Mouse (Mus musculus) MEL (cell line): ENCODE measurements around the gene Pdcd11. TPM values are rescaled to one million over a fixed set of nuclear protein-coding genes. Genes with fewer than 3 reads are reported as not detected.
A peak's percentile ranks its signal among the peaks of the same experiment; 100 is the strongest.

Source experiments
- DNase-seq: peaks from one replicate; pipeline ENCODE4 v3.0.0; 2011; ENCODE audit warnings: low read depth, low spot score
- H3K27ac ChIP-seq: 2 replicates; pipeline ENCODE4 v1.5.1; 2012; ENCODE audit warnings: low read depth, mild to moderate bottlenecking, control low read depth, low read length, moderate library complexity; ENCODE audit not compliant: control insufficient read depth
- H3K27me3 ChIP-seq, 2 experiments: fragments of 150-350 bp in 1 of 2; sonication (generic) in 1 of 2; 2 replicates each; pipeline ENCODE4 v1.6.1; 2012; ENCODE audit warnings: low read length in 2 of 2, mild to moderate bottlenecking in 2 of 2, improper control_type of control experiment in 1 of 2, moderate library complexity in 1 of 2; ENCODE audit not compliant: insufficient read depth in 2 of 2, control insufficient read depth in 1 of 2
- H3K36me3 ChIP-seq, 2 experiments: 2 replicates each; pipeline ENCODE4 v1.6.1; 2012 to 2014; ENCODE audit warnings: low read length in 2 of 2, improper control_type of control experiment in 1 of 2, inconsistent platforms in 1 of 2, mild to moderate bottlenecking in 1 of 2; ENCODE audit not compliant: insufficient read depth in 2 of 2, control insufficient read depth in 1 of 2
- H3K4me1 ChIP-seq, 2 experiments: fragments of 150-350 bp in 1 of 2; sonication (generic) in 1 of 2; 2 replicates each; pipeline ENCODE4 v1.6.1; 2012; ENCODE audit warnings: low read length in 2 of 2, improper control_type of control experiment in 1 of 2, mild to moderate bottlenecking in 1 of 2; ENCODE audit not compliant: insufficient read depth in 2 of 2, control insufficient read depth in 1 of 2
- H3K4me3 ChIP-seq, 2 experiments: fragments of 150-350 bp in 1 of 2; sonication (generic) in 1 of 2; 2 replicates each; pipeline ENCODE4 v1.5.1; 2012; ENCODE audit warnings: low read depth in 2 of 2, low read length in 2 of 2, mild to moderate bottlenecking in 2 of 2, moderate library complexity in 2 of 2, control low read depth in 1 of 2, improper control_type of control experiment in 1 of 2; ENCODE audit not compliant: control insufficient read depth in 1 of 2, insufficient read depth in 1 of 2
- H3K79me2 ChIP-seq: 2 replicates; pipeline ENCODE4 v1.6.1; 2012; ENCODE audit warnings: mild to moderate bottlenecking, low read length, moderate library complexity; ENCODE audit not compliant: control insufficient read depth, poor library complexity, insufficient read depth
- H3K9ac ChIP-seq: 2 replicates; pipeline ENCODE4 v1.6.1; 2012; ENCODE audit warnings: low read depth, mild to moderate bottlenecking, control low read depth, low read length, moderate library complexity; ENCODE audit not compliant: control insufficient read depth, poor library complexity, severe bottlenecking
- H3K9me3 ChIP-seq: fragments of 150-350 bp; sonication (generic); replicated peaks from 2 replicates; pipeline ENCODE4 v1.6.1; 2012; ENCODE audit warnings: mild to moderate bottlenecking, low read length, improper control_type of control experiment, moderate library complexity; ENCODE audit not compliant: insufficient read depth
- BHLHE40 ChIP-seq: IDR thresholded peaks from 2 replicates; pipeline ENCODE4 v1.6.1; 2012; ENCODE audit warnings: low read depth, mild to moderate bottlenecking, inconsistent platforms, low read length, improper control_type of control experiment, borderline replicate concordance
- CHD1 ChIP-seq: IDR thresholded peaks from 2 replicates; pipeline ENCODE4 v1.6.1; 2012; ENCODE audit warnings: low read depth, mild to moderate bottlenecking, inconsistent platforms, low read length, improper control_type of control experiment
- CHD2 ChIP-seq: IDR thresholded peaks from 2 replicates; pipeline ENCODE4 v1.6.1; 2011; ENCODE audit warnings: low read length, improper control_type of control experiment
- CTCF ChIP-seq, 3 experiments: IDR thresholded peaks in 2 of 3; conservative IDR thresholded peaks in 1 of 3; 2 replicates each; pipeline ENCODE4 v1.5.1; 2011 to 2012; ENCODE audit warnings: low read length in 3 of 3, low read depth in 2 of 3, mild to moderate bottlenecking in 2 of 3, improper control_type of control experiment in 1 of 3, inconsistent platforms in 1 of 3, mixed read lengths in 1 of 3, moderate library complexity in 1 of 3; ENCODE audit not compliant: control insufficient read depth in 1 of 3, insufficient read depth in 1 of 3, poor library complexity in 1 of 3, severe bottlenecking in 1 of 3
- E2F4 ChIP-seq: IDR thresholded peaks from 2 replicates; pipeline ENCODE4 v1.6.1; 2011; ENCODE audit warnings: low read depth, low read length, improper control_type of control experiment, borderline replicate concordance
- ELF1 ChIP-seq: IDR thresholded peaks from 2 replicates; pipeline ENCODE4 v1.6.1; 2014; ENCODE audit warnings: low read depth, mild to moderate bottlenecking, inconsistent platforms, low read length, improper control_type of control experiment, moderate library complexity
- EP300 ChIP-seq, 2 experiments: IDR thresholded peaks; 2 replicates each; pipeline ENCODE4 v1.6.1; 2011; ENCODE audit warnings: improper control_type of control experiment in 2 of 2, low read length in 2 of 2, low read depth in 1 of 2, mild to moderate bottlenecking in 1 of 2
- ETS1 ChIP-seq: IDR thresholded peaks from 2 replicates; pipeline ENCODE4 v1.6.1; 2012; ENCODE audit warnings: low read depth, mild to moderate bottlenecking, inconsistent platforms, low read length, improper control_type of control experiment, moderate library complexity
- GABPA ChIP-seq: IDR thresholded peaks from 2 replicates; pipeline ENCODE4 v1.6.1; 2012; ENCODE audit warnings: low read depth, mild to moderate bottlenecking, inconsistent platforms, low read length, improper control_type of control experiment, moderate library complexity
- GATA1 ChIP-seq: IDR thresholded peaks from 2 replicates; pipeline ENCODE4 v1.6.1; 2011; ENCODE audit warnings: low read depth, low read length, improper control_type of control experiment
- HCFC1 ChIP-seq: IDR thresholded peaks from 2 replicates; pipeline ENCODE4 v1.6.1; 2012; ENCODE audit warnings: low read depth, mild to moderate bottlenecking, inconsistent platforms, low read length, improper control_type of control experiment, moderate library complexity
- JUND ChIP-seq: IDR thresholded peaks from 2 replicates; pipeline ENCODE4 v1.6.1; 2011; ENCODE audit warnings: low read depth, mild to moderate bottlenecking, improper control_type of control experiment, low read length
- KAT2A ChIP-seq: conservative IDR thresholded peaks from 2 replicates; pipeline ENCODE4 v1.6.1; 2012; ENCODE audit warnings: low read depth, low read length, improper control_type of control experiment, inconsistent platforms
- MAFK ChIP-seq: IDR thresholded peaks from 2 replicates; pipeline ENCODE4 v1.6.1; 2011; ENCODE audit warnings: low read depth, mild to moderate bottlenecking, low read length, improper control_type of control experiment, borderline replicate concordance
- MAX ChIP-seq: IDR thresholded peaks from 2 replicates; pipeline ENCODE4 v1.6.1; 2011; ENCODE audit warnings: low read length, improper control_type of control experiment
- MEF2A ChIP-seq: IDR thresholded peaks from 2 replicates; pipeline ENCODE4 v1.6.1; 2014; ENCODE audit warnings: low read depth, mild to moderate bottlenecking, inconsistent platforms, low read length, improper control_type of control experiment; ENCODE audit not compliant: poor library complexity, insufficient replicate concordance, severe bottlenecking; ENCODE audit errors: extremely low read depth
- MXI1 ChIP-seq: IDR thresholded peaks from 2 replicates; pipeline ENCODE4 v1.6.1; 2011; ENCODE audit warnings: mild to moderate bottlenecking, low read depth, low read length, improper control_type of control experiment
- MYB ChIP-seq: IDR thresholded peaks from 2 replicates; pipeline ENCODE4 v1.6.1; 2011; ENCODE audit warnings: mild to moderate bottlenecking, low read depth, low read length, improper control_type of control experiment
- MYC ChIP-seq: IDR thresholded peaks from 2 replicates; pipeline ENCODE4 v1.6.1; 2011; ENCODE audit warnings: low read depth, mild to moderate bottlenecking, low read length, improper control_type of control experiment, moderate library complexity
- NELFE ChIP-seq: IDR thresholded peaks from 2 replicates; pipeline ENCODE4 v1.6.1; 2011; ENCODE audit warnings: low read depth, low read length, improper control_type of control experiment
- NRF1 ChIP-seq: IDR thresholded peaks from 2 replicates; pipeline ENCODE4 v1.6.1; 2014; ENCODE audit warnings: low read depth, mild to moderate bottlenecking, inconsistent platforms, low read length, improper control_type of control experiment, moderate library complexity; ENCODE audit not compliant: poor library complexity, insufficient read depth, severe bottlenecking
- POLR2A ChIP-seq, 2 experiments: IDR thresholded peaks; 2 replicates each; pipeline ENCODE4 v1.6.1; 2011 to 2012; ENCODE audit warnings: low read length in 2 of 2, mild to moderate bottlenecking in 2 of 2, control low read depth in 1 of 2, improper control_type of control experiment in 1 of 2, low read depth in 1 of 2, moderate library complexity in 1 of 2; ENCODE audit not compliant: control insufficient read depth in 1 of 2, insufficient read depth in 1 of 2, poor library complexity in 1 of 2
- POLR2AphosphoS2 ChIP-seq: IDR thresholded peaks from 2 replicates; pipeline ENCODE4 v1.6.1; 2011; ENCODE audit warnings: low read length, improper control_type of control experiment
- POLR2AphosphoS5 ChIP-seq: IDR thresholded peaks from 2 replicates; pipeline ENCODE4 v1.6.1; 2012; ENCODE audit warnings: low read depth, borderline replicate concordance, mild to moderate bottlenecking, inconsistent platforms, low read length, moderate library complexity, mixed read lengths
- RAD21 ChIP-seq: IDR thresholded peaks from 2 replicates; pipeline ENCODE4 v1.6.1; 2011; ENCODE audit warnings: mild to moderate bottlenecking, low read depth, low read length, improper control_type of control experiment
- RCOR1 ChIP-seq: IDR thresholded peaks from 2 replicates; pipeline ENCODE4 v1.6.1; 2012; ENCODE audit warnings: low read depth, mild to moderate bottlenecking, inconsistent platforms, low read length, improper control_type of control experiment
- SIN3A ChIP-seq: IDR thresholded peaks from 2 replicates; pipeline ENCODE4 v1.6.1; 2012; ENCODE audit warnings: low read length, improper control_type of control experiment, inconsistent platforms
- SMC3 ChIP-seq: IDR thresholded peaks from 2 replicates; pipeline ENCODE4 v1.6.1; 2011; ENCODE audit warnings: low read depth, low read length, improper control_type of control experiment
- TBP ChIP-seq: IDR thresholded peaks from 2 replicates; pipeline ENCODE4 v1.8.0; 2011; ENCODE audit warnings: low read depth, low read length, improper control_type of control experiment
- UBTF ChIP-seq: IDR thresholded peaks from 2 replicates; pipeline ENCODE4 v1.6.1; 2012; ENCODE audit warnings: low read depth, mild to moderate bottlenecking, inconsistent platforms, low read length, improper control_type of control experiment, moderate library complexity, borderline replicate concordance; ENCODE audit not compliant: insufficient read depth
- USF1 ChIP-seq: IDR thresholded peaks from 2 replicates; pipeline ENCODE4 v1.6.1; 2014; ENCODE audit warnings: low read depth, mild to moderate bottlenecking, inconsistent platforms, low read length, improper control_type of control experiment, moderate library complexity
- USF2 ChIP-seq, 2 experiments: IDR thresholded peaks; 2 replicates each; pipeline ENCODE4 v1.6.1; 2011 to 2012; ENCODE audit warnings: improper control_type of control experiment in 2 of 2, low read length in 2 of 2, borderline replicate concordance in 1 of 2, inconsistent platforms in 1 of 2, low read depth in 1 of 2, mild to moderate bottlenecking in 1 of 2; ENCODE audit not compliant: insufficient read depth in 1 of 2
- ZC3H11A ChIP-seq: IDR thresholded peaks from 2 replicates; pipeline ENCODE4 v1.6.1; 2012; ENCODE audit warnings: low read depth, mild to moderate bottlenecking, inconsistent platforms, low read length, improper control_type of control experiment
- ZKSCAN1 ChIP-seq: IDR thresholded peaks from 2 replicates; pipeline ENCODE4 v1.6.1; 2012; ENCODE audit warnings: low read depth, mild to moderate bottlenecking, inconsistent platforms, low read length, improper control_type of control experiment, moderate library complexity
- ZMIZ1 ChIP-seq: IDR thresholded peaks from 2 replicates; pipeline ENCODE4 v1.6.1; 2012; ENCODE audit warnings: low read depth, mild to moderate bottlenecking, inconsistent platforms, low read length, improper control_type of control experiment, moderate library complexity
- ZNF384 ChIP-seq: IDR thresholded peaks from 2 replicates; pipeline ENCODE4 v1.6.1; 2012; ENCODE audit warnings: low read depth, mild to moderate bottlenecking, inconsistent platforms, low read length, improper control_type of control experiment
- polyA plus RNA-seq, 2 experiments: library from polyadenylated mRNA; stranded (reverse) in 1 of 2; unstranded in 1 of 2; fragments of >175 nt in 1 of 2; fragments of >200 nt in 1 of 2; gene quantifications; 2 replicates each; pipeline versions ENCODE4 v1.2.1 to v1.2.4; 2012; ENCODE audit warnings: low replicate concordance in 2 of 2, low read depth in 1 of 2; ENCODE audit not compliant: insufficient read length in 2 of 2, insufficient read depth in 1 of 2, missing spikeins in 1 of 2
- total RNA-seq: library from RNA; depleted of rRNA; stranded (reverse); fragments of 300-350 nt; gene quantifications from 2 replicates; pipeline ENCODE4 v1.2.3, GENCODE M21; 2012; rRNA removed

Gene Pdcd11
- 72.0 and 81.8 TPM in 2 replicates for total RNA-seq
- 100 to 1,000 TPM in 1 of 2 experiments, 10 to 100 TPM in 1; 79.6 to 107 TPM for polyA plus RNA-seq

GRCm38 (mm10) chr19:47090550-47091156 is at the start of gene Pdcd11, which contains the start of gene Usmg5:
TSS of gene Pdcd11 (plus strand) at chr19:47090768.
TSS of gene Usmg5 (minus strand) at chr19:47090647.
- peak; percentile 100 for DNase-seq
- Histone ChIP-seq H3K9me3 (no peaks in the 10 kb centered on the region), H3K27me3 (no peaks in the 10 kb centered on the region), H3K36me3 (peaks cover 31 to 37% of the 10 kb centered on the region in 2 experiments), H3K4me3 (peak within 1 kb of the TSS; percentile 75 to 89), H3K4me1 (peaks cover 10 to 18% of the 10 kb centered on the region in 2 experiments), H3K79me2 (peaks cover 71% of the 10 kb centered on the region), H3K9ac (peak within 1 kb of the TSS; percentile 86), H3K27ac (peak within 1 kb of the TSS; percentile 66)
- TF ChIP-seq RAD21 = no peak
- peak; percentile 93 for TF ChIP-seq ELF1
- TF ChIP-seq ETS1 = peak; percentile 29; the same call in 1 of the 2 replicates
- no peak for TF ChIP-seq JUND
- TF ChIP-seq CHD1 = no peak
- TF ChIP-seq POLR2AphosphoS2 = peak; percentile 98
- TF ChIP-seq ZKSCAN1 = no peak
- TF ChIP-seq SMC3 = no peak
- no peak for TF ChIP-seq EP300 (IDR thresholded peaks at IDR 0.05; ENCODE audit: low read depth in 1 of 2, low read length in 2 of 2)
- TF ChIP-seq UBTF = no peak; the same call in 1 of the 2 replicates
- TF ChIP-seq GATA1 = no peak
- peak; percentile 17; the same call in 1 of the 2 replicates for TF ChIP-seq RCOR1
- peak; percentile 56; the same call in 1 of the 2 replicates for TF ChIP-seq NRF1
- no peak for TF ChIP-seq CTCF (IDR thresholded peaks at IDR 0.05 in 2 of 3, conservative IDR thresholded peaks at IDR 0.05 in 1 of 3; ENCODE audit: control insufficient read depth in 1 of 3, insufficient read depth in 1 of 3, low read depth in 2 of 3, low read length in 3 of 3, poor library complexity in 1 of 3, severe bottlenecking in 1 of 3)
- peak; percentile 91 for TF ChIP-seq TBP
- no peak for TF ChIP-seq USF2 (IDR thresholded peaks at IDR 0.05; ENCODE audit: borderline replicate concordance in 1 of 2, insufficient read depth in 1 of 2, low read depth in 1 of 2, low read length in 2 of 2)
- 0 out of 2 replicates have a peak, but pooled peaks have one; percentile 49 for TF ChIP-seq POLR2AphosphoS5
- TF ChIP-seq ZMIZ1 = peak; percentile 84
- TF ChIP-seq NELFE = peak; percentile 99
- TF ChIP-seq MAX = peak; percentile 94
- no peak for TF ChIP-seq ZC3H11A
- no peak for TF ChIP-seq ZNF384
- TF ChIP-seq SIN3A = peak; percentile 99
- TF ChIP-seq MXI1 = peak; percentile 100
- peak; percentile 85 for TF ChIP-seq KAT2A
- TF ChIP-seq POLR2A (IDR thresholded peaks at IDR 0.05; ENCODE audit: control insufficient read depth in 1 of 2, insufficient read depth in 1 of 2, low read depth in 1 of 2, low read length in 2 of 2, poor library complexity in 1 of 2) = peak; percentile 99
- no peak for TF ChIP-seq E2F4
- TF ChIP-seq MYB = no peak
- TF ChIP-seq MEF2A = 0 out of 2 replicates have a peak, but pooled peaks have one; percentile 22
- peak; percentile 41 for TF ChIP-seq USF1
- TF ChIP-seq GABPA = no peak
- TF ChIP-seq MAFK = no peak
- TF ChIP-seq BHLHE40 = peak; percentile 97
- peak; percentile 98 for TF ChIP-seq MYC
- peak; percentile 95 for TF ChIP-seq HCFC1
- no peak; the same call in 1 of the 2 replicates for TF ChIP-seq CHD2
